Mouse (Mus musculus) E14TG2a.4 (cell line): ENCODE measurements around the gene Exosc5.

Experiments used
- H3K27me3 ChIP-seq: 2 replicates; pipeline ENCODE4 v1.6.1; 2014; ENCODE audit warnings: low read length, control low read depth; ENCODE audit not compliant: insufficient read depth
- H3K36me3 ChIP-seq: 2 replicates; pipeline ENCODE4 v1.6.1; 2014; ENCODE audit warnings: low read length, control low read depth; ENCODE audit not compliant: insufficient read depth
- H3K4me1 ChIP-seq: replicated peaks from 2 replicates; pipeline ENCODE4 v1.6.1; 2014; ENCODE audit warnings: low read depth, low read length, control low read depth
- H3K4me3 ChIP-seq: replicated peaks from 2 replicates; pipeline ENCODE4 v1.5.1; 2014; ENCODE audit warnings: mild to moderate bottlenecking, low read length
- H3K9me3 ChIP-seq: 2 replicates; pipeline ENCODE4 v1.6.1; 2014; ENCODE audit warnings: low read length, control low read depth
- CTCF ChIP-seq: conservative IDR thresholded peaks from 2 replicates; pipeline ENCODE4 v1.5.1; 2014; ENCODE audit warnings: low read length
- NANOG ChIP-seq: IDR thresholded peaks from 2 replicates; pipeline ENCODE4 v1.6.1; 2014; ENCODE audit warnings: borderline replicate concordance, low read length, mixed read lengths
- POU5F1 ChIP-seq: IDR thresholded peaks from 2 replicates; pipeline ENCODE4 v1.6.1; 2014; ENCODE audit warnings: low read length, borderline replicate concordance

Exosc5 gene

GRCm38 (mm10) chr7:25703793-25704494, 45.0 kb downstream of the Exosc5 start:
- Histone ChIP-seq H3K36me3 (no peaks in the 10 kb centered on the region), H3K9me3 (peaks cover 13% of the 10 kb centered on the region), H3K4me3 (peak overlapping the region; percentile 70; the same call in 1 of the 2 replicates), H3K27me3 (peaks cover 13% of the 10 kb centered on the region), H3K4me1 (peaks cover 47% of the 10 kb centered on the region)
- no peak for TF ChIP-seq CTCF
- no peak for TF ChIP-seq NANOG
- no peak for TF ChIP-seq POU5F1

GRCm38 (mm10) chr7:25704716-25705364, 45.9 kb downstream of the Exosc5 start:
- H3K36me3 ChIP-seq: no peaks in the 10 kb centered on the region
- peak overlapping the region; percentile 70 for H3K4me3 ChIP-seq
- TF ChIP-seq NANOG (no peak), CTCF (no peak), POU5F1 (no peak)
- peaks cover 8% of the 10 kb centered on the region for H3K9me3 ChIP-seq
- H3K4me1 ChIP-seq: peaks cover 52% of the 10 kb centered on the region
- peaks cover 13% of the 10 kb centered on the region for H3K27me3 ChIP-seq

- Histone ChIP-seq H3K4me1 (peaks cover 59% of the 10 kb centered on the region), H3K9me3 (peaks cover 7% of the 10 kb centered on the region), H3K36me3 (no peaks in the 10 kb centered on the region), H3K4me3 (no peak overlapping the region), H3K27me3 (peaks cover 13% of the 10 kb centered on the region)
- no peak for TF ChIP-seq NANOG
- TF ChIP-seq CTCF: no peak
- TF ChIP-seq POU5F1: no peak
These were observed 46.9 kb downstream of the Exosc5 start for GRCm38 (mm10) chr7:25705801-25706251.

GRCm38 (mm10) chr7:25706578-25707170, 47.7 kb downstream of the Exosc5 start:
- H3K9me3 ChIP-seq: peaks cover 7% of the 10 kb centered on the region
- 0 out of 2 replicates have a peak, but pooled peaks cover 7% of the 10 kb centered on the region for H3K36me3 ChIP-seq
- H3K4me3 ChIP-seq: no peak overlapping the region
- H3K4me1 ChIP-seq: peaks cover 68% of the 10 kb centered on the region
- TF ChIP-seq NANOG (no peak), POU5F1 (no peak), CTCF (no peak)
- H3K27me3 ChIP-seq: peaks cover 13% of the 10 kb centered on the region

- H3K9me3 ChIP-seq: no peaks in the 10 kb centered on the region
- no peak for TF ChIP-seq POU5F1
- no peak for TF ChIP-seq NANOG
- no peak for TF ChIP-seq CTCF
- H3K4me3 ChIP-seq: peak overlapping the region; percentile 67
- peaks cover 13% of the 10 kb centered on the region for H3K27me3 ChIP-seq
- peaks cover 16% of the 10 kb centered on the region for H3K36me3 ChIP-seq
- peaks cover 78% of the 10 kb centered on the region for H3K4me1 ChIP-seq
These were observed 48.8 kb downstream of the Exosc5 start for GRCm38 (mm10) chr7:25707581-25708292.

- peaks cover 38% of the 10 kb centered on the region for H3K36me3 ChIP-seq
These were observed 51.0 kb downstream of the Exosc5 start for GRCm38 (mm10) chr7:25709961-25710360.

GRCm38 (mm10) chr7:25710519-25711130, 51.7 kb downstream of the Exosc5 start:
- no peak for TF ChIP-seq POU5F1
- no peak for TF ChIP-seq CTCF
- TF ChIP-seq NANOG: no peak
- peaks cover 84% of the 10 kb centered on the region for H3K4me1 ChIP-seq
- no peaks in the 10 kb centered on the region for H3K27me3 ChIP-seq
- H3K36me3 ChIP-seq: peaks cover 44% of the 10 kb centered on the region
- no peaks in the 10 kb centered on the region for H3K9me3 ChIP-seq
- peak overlapping the region; percentile 65 for H3K4me3 ChIP-seq

More at GRCm38 (mm10) chr7:25709961-25710360, 51.0 kb downstream of the Exosc5 start:
- no peaks in the 10 kb centered on the region for H3K9me3 ChIP-seq
- no peaks in the 10 kb centered on the region for H3K27me3 ChIP-seq
- no peak for TF ChIP-seq POU5F1
- TF ChIP-seq NANOG: no peak
- no peak for TF ChIP-seq CTCF
- H3K4me1 ChIP-seq: peaks cover 84% of the 10 kb centered on the region
- peak overlapping the region; percentile 65 for H3K4me3 ChIP-seq
